ENCODE assay signal across 8 mouse cellular contexts in genomic region chr2:166154749-166155453, GRCm38 (mm10). TPM values are rescaled to one million over a fixed set of nuclear protein-coding genes. Genes with fewer than 3 reads are reported as not detected.
DNase-seq lines count a peak whose midpoint lies in the region; ATAC-seq and TF ChIP-seq lines count a peak whose summit lies in the region.

No protein-coding gene starts in this region.

- peaks cover 5% of the 10 kb centered on the region for H3K4me1 ChIP-seq in kidney, adult 2 months (ENCODE audit: control insufficient read depth, insufficient read depth, low read length)
- H3K4me1 ChIP-seq in forebrain, embryonic 14.5 days (ENCODE audit: control insufficient read depth, insufficient read depth, low read length) = peaks cover 36% of the 10 kb centered on the region
- peaks cover 47% of the 10 kb centered on the region for H3K4me1 ChIP-seq in intestine, embryonic 16.5 days (ENCODE audit: control insufficient read depth, insufficient read depth, low read length)
- peaks cover 12% of the 10 kb centered on the region; the same call in 1 of the 2 replicates for H3K4me1 ChIP-seq in liver, embryonic 15.5 days (replicated peaks)
- H3K4me1 ChIP-seq in neural tube, embryonic 15.5 days = peaks cover 60% of the 10 kb centered on the region

- no peak for TF ChIP-seq POLR2A in kidney, adult 2 months (IDR thresholded peaks at IDR 0.05; ENCODE audit: low read depth, low read length)

- H3K27ac ChIP-seq in kidney, adult 2 months (ENCODE audit: insufficient read depth, low read depth, low read length) = 0 out of 2 replicates have a peak overlapping the region, but pooled peaks have one; percentile 11
- peak overlapping the region; percentile 77 for H3K27ac ChIP-seq in forebrain, embryonic 14.5 days (ENCODE audit: low read depth, low read length)
- peak overlapping the region; percentile 89 for H3K27ac ChIP-seq in intestine, embryonic 16.5 days (ENCODE audit: low read length)
- no peak overlapping the region for H3K27ac ChIP-seq in liver, embryonic 15.5 days (replicated peaks)
- peak overlapping the region; percentile 89 for H3K27ac ChIP-seq in neural tube, embryonic 15.5 days (replicated peaks)

- WGBS in kidney, adult 2 months = 3% methylated on average over 94 of the region's 95 CpGs
- 1% methylated on average over 88 of the region's 95 CpGs for WGBS in forebrain, embryonic 14.5 days
- under 1% methylated on average over 83 of the region's 95 CpGs for WGBS in intestine, embryonic 16.5 days
- WGBS in liver, embryonic 15.5 days (ENCODE audit: insufficient replicate concordance) = under 1% methylated on average over 94 of the region's 95 CpGs
- under 1% methylated on average over 51 of the region's 95 CpGs for WGBS in neural tube, embryonic 15.5 days

- H3K9me3 ChIP-seq in forebrain, embryonic 14.5 days (replicated peaks; ENCODE audit: control insufficient read depth, low read length) = no peaks in the 10 kb centered on the region
- H3K9me3 ChIP-seq in intestine, embryonic 16.5 days (ENCODE audit: control insufficient read depth, low read length) = no peaks in the 10 kb centered on the region
- no peaks in the 10 kb centered on the region for H3K9me3 ChIP-seq in liver, embryonic 15.5 days (replicated peaks)
- no peaks in the 10 kb centered on the region for H3K9me3 ChIP-seq in neural tube, embryonic 15.5 days (replicated peaks)

- ATAC-seq in forebrain, embryonic 14.5 days = peak; percentile 22
- ATAC-seq in intestine, embryonic 16.5 days = peak; percentile 21
- ATAC-seq in liver, embryonic 15.5 days (ENCODE audit: insufficient read depth) = no peak
- ATAC-seq in neural tube, embryonic 15.5 days (ENCODE audit: low FRiP score) = peak; percentile 81
- no peak for ATAC-seq in erythroid progenitor cell, adult 5-6 weeks (replicated peaks; ENCODE audit: low FRiP score, poor library complexity, severe bottlenecking)

- DNase-seq in kidney, adult 2 months = no peak
- DNase-seq in kidney, adult 9 months = no peak
- peak; percentile 72 for DNase-seq in adrenal gland, postnatal 10 days
- peak; percentile 67 for DNase-seq in forebrain, embryonic 14.5 days (ENCODE audit: low spot score)

- no peak for TF ChIP-seq CTCF in kidney, adult 2 months (conservative IDR thresholded peaks at IDR 0.05; ENCODE audit: insufficient read depth, insufficient read length, low read depth, low read length)

- H3K4me2 ChIP-seq in forebrain, embryonic 14.5 days (ENCODE audit: low read length) = peak overlapping the region; percentile 98
- peak overlapping the region; percentile 87 for H3K4me2 ChIP-seq in intestine, embryonic 16.5 days (ENCODE audit: low read depth, low read length)
- peak overlapping the region; percentile 70 for H3K4me2 ChIP-seq in liver, embryonic 15.5 days
- peak overlapping the region; percentile 95 for H3K4me2 ChIP-seq in neural tube, embryonic 15.5 days

- no peaks in the 10 kb centered on the region for H3K27me3 ChIP-seq in kidney, adult 2 months (replicated peaks; ENCODE audit: control insufficient read depth, insufficient read depth, low read length)
- H3K27me3 ChIP-seq in forebrain, embryonic 14.5 days (replicated peaks; ENCODE audit: control insufficient read depth, insufficient read depth, low read length) = peaks cover 15% of the 10 kb centered on the region
- H3K27me3 ChIP-seq in intestine, embryonic 16.5 days (replicated peaks; ENCODE audit: control insufficient read depth, insufficient read depth, low read length) = no peaks in the 10 kb centered on the region
- peaks cover 67% of the 10 kb centered on the region for H3K27me3 ChIP-seq in liver, embryonic 15.5 days
- H3K27me3 ChIP-seq in neural tube, embryonic 15.5 days (replicated peaks) = peaks cover 11% of the 10 kb centered on the region; the same call in 1 of the 2 replicates

- H3K36me3 ChIP-seq in kidney, adult 2 months (ENCODE audit: control insufficient read depth, insufficient read depth, low read length) = no peaks in the 10 kb centered on the region
- no peaks in the 10 kb centered on the region for H3K36me3 ChIP-seq in forebrain, embryonic 14.5 days (ENCODE audit: control insufficient read depth, insufficient read depth, low read length)
- H3K36me3 ChIP-seq in intestine, embryonic 16.5 days (ENCODE audit: control insufficient read depth, insufficient read depth, low read length) = no peaks in the 10 kb centered on the region
- H3K36me3 ChIP-seq in liver, embryonic 15.5 days (replicated peaks) = no peaks in the 10 kb centered on the region
- H3K36me3 ChIP-seq in neural tube, embryonic 15.5 days = no peaks in the 10 kb centered on the region

- H3K9ac ChIP-seq in forebrain, embryonic 14.5 days (ENCODE audit: low read length) = peak overlapping the region; percentile 79
- peak overlapping the region; percentile 93 for H3K9ac ChIP-seq in intestine, embryonic 16.5 days (ENCODE audit: low read depth, low read length)
- no peak overlapping the region for H3K9ac ChIP-seq in liver, embryonic 15.5 days
- H3K9ac ChIP-seq in neural tube, embryonic 15.5 days (replicated peaks) = peak overlapping the region; percentile 69

- H3K4me3 ChIP-seq in kidney, adult 2 months (ENCODE audit: insufficient read depth, low read depth, low read length) = peak overlapping the region; percentile 62
- H3K4me3 ChIP-seq in forebrain, embryonic 14.5 days (ENCODE audit: low read depth, low read length) = peak overlapping the region; percentile 60
- peak overlapping the region; percentile 81 for H3K4me3 ChIP-seq in intestine, embryonic 16.5 days (ENCODE audit: low read length)
- peak overlapping the region; percentile 47 for H3K4me3 ChIP-seq in liver, embryonic 15.5 days (replicated peaks)
- H3K4me3 ChIP-seq in neural tube, embryonic 15.5 days (replicated peaks) = peak overlapping the region; percentile 60

RNA-seq across cellular contexts. Expression of gene Sulf2, which starts 0.6 kb away (rescaled TPM):
- polyA plus RNA-seq in kidney, adult 2 months (2012; rRNA removed) = 18.6 and 23.8 TPM in 2 replicates
- 10 to 100 TPM; 54.5 to 62.8 TPM for total RNA-seq in adrenal gland, postnatal 10 days (2021)
- polyA plus RNA-seq in forebrain, embryonic 14.5 days (2014; fragmentation: Nextera tagmentation; extraction: Ambion mirVana) = 33.2 and 40.1 TPM in 2 replicates
- 68.4 and 76.3 TPM in 2 replicates for polyA plus RNA-seq in intestine, embryonic 16.5 days (2015; fragmentation: Nextera tagmentation; extraction: Ambion mirVana)
- polyA plus RNA-seq in liver, embryonic 15.5 days (2015; fragmentation: Nextera tagmentation; extraction: Ambion mirVana) = 1.5 and 1.9 TPM in 2 replicates
- 118 and 123 TPM in 2 replicates for polyA plus RNA-seq in neural tube, embryonic 15.5 days (2015; fragmentation: Nextera tagmentation; extraction: Ambion mirVana)
- total RNA-seq in erythroid progenitor cell, adult 5-6 weeks (2015; ENCODE audit: low replicate concordance) = 3.4 and 6.1 TPM in 2 replicates
- 2.4 and 3.7 TPM in 2 replicates for total RNA-seq in erythroid progenitor cell, adult 5-6 weeks (2017; ENCODE audit: low replicate concordance)

Comparison
In these comparisons a context has a peak if more than half of its experiments do, and no peak if none do; other contexts are left out.
1. DNase-seq: peak in adrenal gland, postnatal 10 days (single experiment) and forebrain, embryonic 14.5 days (single experiment); none in kidney, adult 2 months (single experiment) and kidney, adult 9 months (single experiment).
2. ATAC-seq: peak in forebrain, embryonic 14.5 days (single experiment), intestine, embryonic 16.5 days (single experiment) and neural tube, embryonic 15.5 days (single experiment); none in liver, embryonic 15.5 days (single experiment) and erythroid progenitor cell, adult 5-6 weeks (single experiment).
3. Peak in every context shown above with its lines, with median percentiles within 50 percentile points of each other: H3K4me3 ChIP-seq and H3K4me2 ChIP-seq.